Mouse (Mus musculus) MEL (cell line): ENCODE measurements at regions not wholly inside any gene's neighbourhood (a gene's known extent, or its start where the extent isn't known, plus 50 kb on each side); places are given as distances from the start of the nearest gene placed in this dataset.

Experiments
- DNase-seq: peaks from one replicate; pipeline ENCODE4 v3.0.0; 2011; ENCODE audit warnings: low read depth, low spot score
- H3K27ac ChIP-seq: 2 replicates; pipeline ENCODE4 v1.5.1; 2012; ENCODE audit warnings: low read depth, mild to moderate bottlenecking, control low read depth, low read length, moderate library complexity; ENCODE audit not compliant: control insufficient read depth
- H3K27me3 ChIP-seq, 2 experiments: fragments of 150-350 bp in 1 of 2; sonication (generic) in 1 of 2; 2 replicates each; pipeline ENCODE4 v1.6.1; 2012; ENCODE audit warnings: low read length in 2 of 2, mild to moderate bottlenecking in 2 of 2, improper control_type of control experiment in 1 of 2, moderate library complexity in 1 of 2; ENCODE audit not compliant: insufficient read depth in 2 of 2, control insufficient read depth in 1 of 2
- H3K36me3 ChIP-seq, 2 experiments: 2 replicates each; pipeline ENCODE4 v1.6.1; 2012 to 2014; ENCODE audit warnings: low read length in 2 of 2, improper control_type of control experiment in 1 of 2, inconsistent platforms in 1 of 2, mild to moderate bottlenecking in 1 of 2; ENCODE audit not compliant: insufficient read depth in 2 of 2, control insufficient read depth in 1 of 2
- H3K4me1 ChIP-seq, 2 experiments: fragments of 150-350 bp in 1 of 2; sonication (generic) in 1 of 2; 2 replicates each; pipeline ENCODE4 v1.6.1; 2012; ENCODE audit warnings: low read length in 2 of 2, improper control_type of control experiment in 1 of 2, mild to moderate bottlenecking in 1 of 2; ENCODE audit not compliant: insufficient read depth in 2 of 2, control insufficient read depth in 1 of 2
- H3K4me3 ChIP-seq, 2 experiments: fragments of 150-350 bp in 1 of 2; sonication (generic) in 1 of 2; 2 replicates each; pipeline ENCODE4 v1.5.1; 2012; ENCODE audit warnings: low read depth in 2 of 2, low read length in 2 of 2, mild to moderate bottlenecking in 2 of 2, moderate library complexity in 2 of 2, control low read depth in 1 of 2, improper control_type of control experiment in 1 of 2; ENCODE audit not compliant: control insufficient read depth in 1 of 2, insufficient read depth in 1 of 2
- H3K79me2 ChIP-seq: 2 replicates; pipeline ENCODE4 v1.6.1; 2012; ENCODE audit warnings: mild to moderate bottlenecking, low read length, moderate library complexity; ENCODE audit not compliant: control insufficient read depth, poor library complexity, insufficient read depth
- H3K9ac ChIP-seq: 2 replicates; pipeline ENCODE4 v1.6.1; 2012; ENCODE audit warnings: low read depth, mild to moderate bottlenecking, control low read depth, low read length, moderate library complexity; ENCODE audit not compliant: control insufficient read depth, poor library complexity, severe bottlenecking
- H3K9me3 ChIP-seq: fragments of 150-350 bp; sonication (generic); replicated peaks from 2 replicates; pipeline ENCODE4 v1.6.1; 2012; ENCODE audit warnings: mild to moderate bottlenecking, low read length, improper control_type of control experiment, moderate library complexity; ENCODE audit not compliant: insufficient read depth
- CHD1 ChIP-seq: IDR thresholded peaks from 2 replicates; pipeline ENCODE4 v1.6.1; 2012; ENCODE audit warnings: low read depth, mild to moderate bottlenecking, inconsistent platforms, low read length, improper control_type of control experiment
- CTCF ChIP-seq, 3 experiments: IDR thresholded peaks in 2 of 3; conservative IDR thresholded peaks in 1 of 3; 2 replicates each; pipeline ENCODE4 v1.5.1; 2011 to 2012; ENCODE audit warnings: low read length in 3 of 3, low read depth in 2 of 3, mild to moderate bottlenecking in 2 of 3, improper control_type of control experiment in 1 of 3, inconsistent platforms in 1 of 3, mixed read lengths in 1 of 3, moderate library complexity in 1 of 3; ENCODE audit not compliant: control insufficient read depth in 1 of 3, insufficient read depth in 1 of 3, poor library complexity in 1 of 3, severe bottlenecking in 1 of 3
- E2F4 ChIP-seq: IDR thresholded peaks from 2 replicates; pipeline ENCODE4 v1.6.1; 2011; ENCODE audit warnings: low read depth, low read length, improper control_type of control experiment, borderline replicate concordance
- ETS1 ChIP-seq: IDR thresholded peaks from 2 replicates; pipeline ENCODE4 v1.6.1; 2012; ENCODE audit warnings: low read depth, mild to moderate bottlenecking, inconsistent platforms, low read length, improper control_type of control experiment, moderate library complexity
- GATA1 ChIP-seq: IDR thresholded peaks from 2 replicates; pipeline ENCODE4 v1.6.1; 2011; ENCODE audit warnings: low read depth, low read length, improper control_type of control experiment
- HCFC1 ChIP-seq: IDR thresholded peaks from 2 replicates; pipeline ENCODE4 v1.6.1; 2012; ENCODE audit warnings: low read depth, mild to moderate bottlenecking, inconsistent platforms, low read length, improper control_type of control experiment, moderate library complexity
- KAT2A ChIP-seq: conservative IDR thresholded peaks from 2 replicates; pipeline ENCODE4 v1.6.1; 2012; ENCODE audit warnings: low read depth, low read length, improper control_type of control experiment, inconsistent platforms
- MAX ChIP-seq: IDR thresholded peaks from 2 replicates; pipeline ENCODE4 v1.6.1; 2011; ENCODE audit warnings: low read length, improper control_type of control experiment
- MXI1 ChIP-seq: IDR thresholded peaks from 2 replicates; pipeline ENCODE4 v1.6.1; 2011; ENCODE audit warnings: mild to moderate bottlenecking, low read depth, low read length, improper control_type of control experiment
- MYB ChIP-seq: IDR thresholded peaks from 2 replicates; pipeline ENCODE4 v1.6.1; 2011; ENCODE audit warnings: mild to moderate bottlenecking, low read depth, low read length, improper control_type of control experiment
- NELFE ChIP-seq: IDR thresholded peaks from 2 replicates; pipeline ENCODE4 v1.6.1; 2011; ENCODE audit warnings: low read depth, low read length, improper control_type of control experiment
- POLR2AphosphoS2 ChIP-seq: IDR thresholded peaks from 2 replicates; pipeline ENCODE4 v1.6.1; 2011; ENCODE audit warnings: low read length, improper control_type of control experiment
- POLR2AphosphoS5 ChIP-seq: IDR thresholded peaks from 2 replicates; pipeline ENCODE4 v1.6.1; 2012; ENCODE audit warnings: low read depth, borderline replicate concordance, mild to moderate bottlenecking, inconsistent platforms, low read length, moderate library complexity, mixed read lengths
- RAD21 ChIP-seq: IDR thresholded peaks from 2 replicates; pipeline ENCODE4 v1.6.1; 2011; ENCODE audit warnings: mild to moderate bottlenecking, low read depth, low read length, improper control_type of control experiment
- RCOR1 ChIP-seq: IDR thresholded peaks from 2 replicates; pipeline ENCODE4 v1.6.1; 2012; ENCODE audit warnings: low read depth, mild to moderate bottlenecking, inconsistent platforms, low read length, improper control_type of control experiment
- SIN3A ChIP-seq: IDR thresholded peaks from 2 replicates; pipeline ENCODE4 v1.6.1; 2012; ENCODE audit warnings: low read length, improper control_type of control experiment, inconsistent platforms
- TCF12 ChIP-seq: IDR thresholded peaks from 2 replicates; pipeline ENCODE4 v1.6.1; 2014; ENCODE audit warnings: low read depth, mild to moderate bottlenecking, inconsistent platforms, low read length, improper control_type of control experiment, moderate library complexity
- UBTF ChIP-seq: IDR thresholded peaks from 2 replicates; pipeline ENCODE4 v1.6.1; 2012; ENCODE audit warnings: low read depth, mild to moderate bottlenecking, inconsistent platforms, low read length, improper control_type of control experiment, moderate library complexity, borderline replicate concordance; ENCODE audit not compliant: insufficient read depth
- USF1 ChIP-seq: IDR thresholded peaks from 2 replicates; pipeline ENCODE4 v1.6.1; 2014; ENCODE audit warnings: low read depth, mild to moderate bottlenecking, inconsistent platforms, low read length, improper control_type of control experiment, moderate library complexity
- USF2 ChIP-seq, 2 experiments: IDR thresholded peaks; 2 replicates each; pipeline ENCODE4 v1.6.1; 2011 to 2012; ENCODE audit warnings: improper control_type of control experiment in 2 of 2, low read length in 2 of 2, borderline replicate concordance in 1 of 2, inconsistent platforms in 1 of 2, low read depth in 1 of 2, mild to moderate bottlenecking in 1 of 2; ENCODE audit not compliant: insufficient read depth in 1 of 2
- ZKSCAN1 ChIP-seq: IDR thresholded peaks from 2 replicates; pipeline ENCODE4 v1.6.1; 2012; ENCODE audit warnings: low read depth, mild to moderate bottlenecking, inconsistent platforms, low read length, improper control_type of control experiment, moderate library complexity

- no peak overlapping the region for H3K9ac ChIP-seq
- DNase-seq = no peak
- H3K27me3 ChIP-seq = no peaks in the 10 kb centered on the region
- no peaks in the 10 kb centered on the region for H3K36me3 ChIP-seq
- no peaks in the 10 kb centered on the region for H3K9me3 ChIP-seq
- no peaks in the 10 kb centered on the region for H3K79me2 ChIP-seq
- H3K4me3 ChIP-seq = no peak overlapping the region
- no peaks in the 10 kb centered on the region for H3K4me1 ChIP-seq
- H3K27ac ChIP-seq = no peak overlapping the region
- no peak for TF ChIP-seq POLR2AphosphoS2
- TF ChIP-seq SIN3A = no peak
- TF ChIP-seq NELFE = no peak
- TF ChIP-seq KAT2A = no peak
- no peak for TF ChIP-seq RCOR1
- no peak for TF ChIP-seq ETS1
- TF ChIP-seq USF2 (IDR thresholded peaks at IDR 0.05; ENCODE audit: borderline replicate concordance in 1 of 2, insufficient read depth in 1 of 2, low read depth in 1 of 2, low read length in 2 of 2) = no peak
- no peak for TF ChIP-seq GATA1
- TF ChIP-seq CTCF (IDR thresholded peaks at IDR 0.05 in 2 of 3, conservative IDR thresholded peaks at IDR 0.05 in 1 of 3; ENCODE audit: control insufficient read depth in 1 of 3, insufficient read depth in 1 of 3, low read depth in 2 of 3, low read length in 3 of 3, poor library complexity in 1 of 3, severe bottlenecking in 1 of 3) = no peak
- TF ChIP-seq UBTF = no peak
These were observed 121.2 kb upstream of the Pkdcc start for GRCm38 (mm10) chr17:83093862-83094261.

- no peak for TF ChIP-seq USF1
- no peak for TF ChIP-seq MAX
- Histone ChIP-seq H3K4me1 (no peaks in the 10 kb centered on the region), H3K36me3 (no peaks in the 10 kb centered on the region), H3K27me3 (no peaks in the 10 kb centered on the region), H3K27ac (no peak overlapping the region), H3K4me3 (no peak overlapping the region), H3K9me3 (no peaks in the 10 kb centered on the region), H3K79me2 (no peaks in the 10 kb centered on the region), H3K9ac (no peak overlapping the region)
- DNase-seq = no peak
These were observed 118.6 kb upstream of the Pkdcc start for GRCm38 (mm10) chr17:83096451-83096850.

GRCm38 (mm10) chr17:83097998-83098397 is 117.1 kb upstream of the Pkdcc start:
- Histone ChIP-seq H3K27me3 (no peaks in the 10 kb centered on the region), H3K27ac (no peak overlapping the region), H3K9ac (no peak overlapping the region), H3K4me1 (no peaks in the 10 kb centered on the region), H3K36me3 (no peaks in the 10 kb centered on the region), H3K79me2 (no peaks in the 10 kb centered on the region), H3K4me3 (no peak overlapping the region), H3K9me3 (no peaks in the 10 kb centered on the region)
- TF ChIP-seq RAD21 (no peak), CTCF (IDR thresholded peaks at IDR 0.05 in 2 of 3, conservative IDR thresholded peaks at IDR 0.05 in 1 of 3; ENCODE audit: control insufficient read depth in 1 of 3, insufficient read depth in 1 of 3, low read depth in 2 of 3, low read length in 3 of 3, poor library complexity in 1 of 3, severe bottlenecking in 1 of 3) (no peak), POLR2AphosphoS5 (no peak), MAX (no peak), MYB (no peak), E2F4 (no peak), RCOR1 (no peak), CHD1 (no peak), TCF12 (no peak), ZKSCAN1 (no peak), HCFC1 (no peak), MXI1 (no peak)
- no peak for DNase-seq
